Mouse (Mus musculus): ENCODE measurements around the gene Lgi4. TPM values are rescaled to one million over a fixed set of nuclear protein-coding genes. Genes with fewer than 3 reads are reported as not detected.

The Lgi4 gene
- polyA plus RNA-seq, 1 experiment from 2014 or later, result 1.0 TPM

DNA sequence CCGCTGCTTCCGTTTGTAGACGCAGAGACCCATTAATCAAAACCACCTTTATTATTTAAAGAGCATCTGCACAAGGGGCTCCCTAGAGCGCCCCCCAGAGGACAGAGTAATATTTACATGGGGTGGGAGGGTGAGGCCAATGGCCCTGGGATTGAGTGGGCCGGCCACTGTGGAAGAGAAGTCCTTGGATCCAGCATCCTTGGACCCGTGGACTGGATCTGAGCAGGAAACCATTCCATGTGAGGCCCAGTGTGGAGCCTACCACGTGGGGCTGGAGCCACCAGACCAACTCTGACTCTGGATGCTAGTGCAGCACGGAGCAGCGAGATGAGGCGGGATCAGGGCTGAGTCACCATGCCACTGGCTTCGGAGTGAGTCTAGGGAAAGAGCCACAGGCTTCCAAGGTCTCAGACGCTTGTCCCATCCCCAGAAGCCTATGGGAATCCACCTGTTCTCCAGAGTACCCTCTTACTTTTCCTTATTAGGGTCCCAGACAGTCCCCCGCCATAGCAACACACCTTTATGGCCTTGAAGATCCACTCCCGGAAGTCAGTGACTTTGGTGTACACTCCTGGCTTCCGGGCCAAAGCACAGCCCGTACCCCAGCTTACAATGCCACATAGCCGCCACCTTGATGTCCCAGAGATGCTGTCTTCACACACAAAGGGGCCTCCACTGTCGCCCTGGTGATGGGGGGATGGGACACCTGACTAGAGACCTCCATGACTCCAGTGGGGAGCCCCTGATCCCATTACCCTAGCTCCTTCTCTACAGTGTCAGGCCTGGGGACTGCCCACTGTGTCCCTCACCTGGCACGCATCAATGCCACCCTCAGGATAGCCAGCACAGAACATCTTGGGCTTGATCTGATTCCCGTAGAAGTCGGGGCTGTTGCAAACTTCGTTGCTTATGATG is 39.8 kb downstream of the Lgi4 start:
- Histone ChIP-seq H3K9ac (ENCODE audit: low read depth, low read length) (no peak overlapping the region), H3K4me3 (ENCODE audit: low read depth, low read length) (no peak overlapping the region), H3K27ac (ENCODE audit: low read depth, low read length) (no peak overlapping the region), H3K4me2 (replicated peaks; ENCODE audit: low read depth, low read length) (no peak overlapping the region), H3K9me3 (ENCODE audit: control insufficient read depth, low read length) (no peaks in the 10 kb centered on the region), H3K4me1 (replicated peaks; ENCODE audit: control insufficient read depth, insufficient read depth, low read length) (no peaks in the 10 kb centered on the region), H3K36me3 (ENCODE audit: control insufficient read depth, insufficient read depth, low read length) (no peaks in the 10 kb centered on the region), H3K27me3 (ENCODE audit: control insufficient read depth, insufficient read depth, low read length) (no peaks in the 10 kb centered on the region)
- 77% methylated on average over 22 of the region's 22 CpGs for WGBS
- DNase-seq (ENCODE audit: low spot score), result no peak
- ATAC-seq (ENCODE audit: low FRiP score), result no peak

DNA sequence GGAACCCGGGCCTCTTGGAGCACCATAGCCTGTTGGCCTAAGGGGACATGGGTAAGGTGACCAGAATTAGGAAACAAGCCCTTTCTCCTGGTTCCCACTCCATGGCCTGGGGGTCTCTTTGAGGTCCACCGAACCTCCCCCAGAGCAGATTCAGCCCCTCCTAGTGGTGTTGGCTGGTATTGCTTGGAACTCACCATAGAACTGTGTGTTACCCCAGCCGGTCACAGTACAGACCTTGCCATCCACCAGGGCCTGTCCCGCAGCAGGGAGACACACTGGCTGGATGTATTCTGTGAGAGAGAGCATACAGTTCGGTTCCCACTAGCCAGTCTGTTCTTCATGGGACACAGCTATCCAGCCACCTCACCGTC is 40.5 kb downstream of the Lgi4 start:
- DNase-seq (ENCODE audit: low spot score), result no peak
- H3K27ac ChIP-seq (ENCODE audit: low read depth, low read length), result no peak overlapping the region
- 82% methylated on average over 6 of the region's 6 CpGs for WGBS
- no peak overlapping the region for H3K9ac ChIP-seq (ENCODE audit: low read depth, low read length)
- H3K4me3 ChIP-seq (ENCODE audit: low read depth, low read length), result no peak overlapping the region
- no peaks in the 10 kb centered on the region for H3K36me3 ChIP-seq (ENCODE audit: control insufficient read depth, insufficient read depth, low read length)
- ATAC-seq (ENCODE audit: low FRiP score), result no peak
- no peak overlapping the region for H3K4me2 ChIP-seq (replicated peaks; ENCODE audit: low read depth, low read length)
- no peaks in the 10 kb centered on the region for H3K27me3 ChIP-seq (ENCODE audit: control insufficient read depth, insufficient read depth, low read length)
- H3K4me1 ChIP-seq (replicated peaks; ENCODE audit: control insufficient read depth, insufficient read depth, low read length), result no peaks in the 10 kb centered on the region
- no peaks in the 10 kb centered on the region for H3K9me3 ChIP-seq (ENCODE audit: control insufficient read depth, low read length)

DNA sequence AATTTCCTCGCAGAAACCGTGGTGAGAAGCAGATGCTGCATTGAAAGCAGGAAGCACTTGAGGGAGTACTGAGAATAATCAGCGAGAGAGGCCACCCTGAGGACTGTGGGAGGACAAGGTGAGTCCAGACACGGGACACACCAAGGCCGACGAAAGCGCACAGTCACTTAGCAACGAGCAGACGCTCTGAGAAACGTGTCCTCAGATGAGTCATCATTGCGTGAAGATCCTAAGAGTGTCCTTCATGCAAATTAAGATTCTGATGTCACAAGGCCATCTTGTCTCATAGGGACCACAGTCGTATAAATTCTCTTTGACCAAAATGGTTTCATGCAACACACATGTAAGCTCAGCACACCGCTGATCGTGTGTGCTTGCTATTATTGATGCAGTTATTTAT is 41.6 kb downstream of the Lgi4 start:
- Histone ChIP-seq H3K27me3 (ENCODE audit: control insufficient read depth, insufficient read depth, low read length) (no peaks in the 10 kb centered on the region), H3K36me3 (ENCODE audit: control insufficient read depth, insufficient read depth, low read length) (no peaks in the 10 kb centered on the region), H3K9me3 (ENCODE audit: control insufficient read depth, low read length) (no peaks in the 10 kb centered on the region), H3K9ac (ENCODE audit: low read depth, low read length) (no peak overlapping the region), H3K4me3 (ENCODE audit: low read depth, low read length) (no peak overlapping the region), H3K4me2 (replicated peaks; ENCODE audit: low read depth, low read length) (no peak overlapping the region), H3K4me1 (replicated peaks; ENCODE audit: control insufficient read depth, insufficient read depth, low read length) (no peaks in the 10 kb centered on the region), H3K27ac (ENCODE audit: low read depth, low read length) (no peak overlapping the region)
- no peak for ATAC-seq (ENCODE audit: low FRiP score)
- 86% methylated on average over 14 of the region's 14 CpGs for WGBS
- no peak for DNase-seq (ENCODE audit: low spot score)

DNA sequence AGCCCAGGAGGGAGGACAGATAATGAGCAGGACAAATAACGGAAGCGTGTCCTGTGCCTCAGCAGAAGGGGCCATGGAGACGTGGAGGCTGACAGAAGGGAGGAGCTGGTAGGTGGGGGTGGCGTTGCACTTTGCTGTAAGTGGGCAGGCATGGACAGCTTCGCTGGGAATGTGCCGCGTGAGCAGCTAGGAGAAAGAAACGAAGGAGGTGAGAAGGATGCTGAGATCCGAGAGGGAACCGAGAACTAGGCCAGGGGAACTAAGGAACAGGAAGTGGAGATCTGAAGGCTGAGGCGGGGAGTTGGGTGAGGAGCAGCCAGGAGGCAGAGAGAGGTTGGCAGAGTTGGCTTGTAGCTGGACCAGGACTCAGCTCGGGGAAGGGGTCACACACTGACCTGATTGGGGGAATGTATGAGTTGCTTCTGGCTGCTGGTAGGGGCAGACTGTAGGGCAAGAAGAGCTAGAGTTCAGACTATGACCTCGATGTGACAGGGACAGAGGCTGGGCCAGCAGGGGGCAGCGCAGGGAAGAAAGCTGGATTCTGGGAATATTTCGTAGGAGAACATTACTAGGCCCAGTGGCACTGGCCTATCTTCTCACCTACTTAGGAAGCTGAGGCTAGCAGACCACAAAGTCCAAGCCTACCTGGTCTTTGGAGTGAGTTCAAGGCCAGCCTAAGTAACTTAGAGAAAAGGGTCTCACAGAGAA is 46.1 kb downstream of the Lgi4 start:
- Histone ChIP-seq H3K36me3 (ENCODE audit: control insufficient read depth, insufficient read depth, low read length) (no peaks in the 10 kb centered on the region), H3K4me1 (replicated peaks; ENCODE audit: control insufficient read depth, insufficient read depth, low read length) (no peaks in the 10 kb centered on the region), H3K4me3 (ENCODE audit: low read depth, low read length) (no peak overlapping the region), H3K9ac (ENCODE audit: low read depth, low read length) (no peak overlapping the region), H3K27ac (ENCODE audit: low read depth, low read length) (no peak overlapping the region), H3K9me3 (ENCODE audit: control insufficient read depth, low read length) (no peaks in the 10 kb centered on the region), H3K27me3 (ENCODE audit: control insufficient read depth, insufficient read depth, low read length) (no peaks in the 10 kb centered on the region), H3K4me2 (replicated peaks; ENCODE audit: low read depth, low read length) (no peak overlapping the region)
- WGBS, result 63% methylated on average over 15 of the region's 15 CpGs
- peak; percentile 61 for DNase-seq (ENCODE audit: low spot score)
- ATAC-seq (ENCODE audit: low FRiP score), result no peak

DNA sequence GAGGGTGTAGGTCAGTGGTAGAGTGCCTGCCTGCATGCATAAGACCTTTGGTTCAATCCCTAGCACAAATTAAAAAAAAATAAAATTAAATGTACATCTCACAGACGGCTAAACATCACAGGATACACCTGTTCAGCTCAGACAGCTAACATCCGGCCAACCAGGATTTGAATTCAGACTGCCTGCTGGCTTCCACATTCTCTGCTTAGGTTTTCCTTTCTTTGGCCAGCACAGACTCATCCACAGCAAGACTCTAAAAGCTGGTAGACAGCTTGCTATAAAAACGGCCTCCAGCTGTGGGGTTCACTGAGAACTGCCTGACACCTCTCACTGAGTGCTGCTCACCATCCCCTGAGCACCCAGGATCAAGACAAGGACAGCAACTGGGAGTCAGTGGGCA is 47.0 kb downstream of the Lgi4 start:
- 58% methylated on average over 3 of the region's 3 CpGs for WGBS
- no peaks in the 10 kb centered on the region for H3K9me3 ChIP-seq (ENCODE audit: control insufficient read depth, low read length)
- no peaks in the 10 kb centered on the region for H3K4me1 ChIP-seq (replicated peaks; ENCODE audit: control insufficient read depth, insufficient read depth, low read length)
- H3K4me2 ChIP-seq (replicated peaks; ENCODE audit: low read depth, low read length), result no peak overlapping the region
- no peak overlapping the region for H3K27ac ChIP-seq (ENCODE audit: low read depth, low read length)
- H3K9ac ChIP-seq (ENCODE audit: low read depth, low read length), result no peak overlapping the region
- ATAC-seq (ENCODE audit: low FRiP score), result no peak
- H3K27me3 ChIP-seq (ENCODE audit: control insufficient read depth, insufficient read depth, low read length), result no peaks in the 10 kb centered on the region
- H3K4me3 ChIP-seq (ENCODE audit: low read depth, low read length), result no peak overlapping the region
- no peaks in the 10 kb centered on the region for H3K36me3 ChIP-seq (ENCODE audit: control insufficient read depth, insufficient read depth, low read length)
- DNase-seq (ENCODE audit: low spot score), result no peak

DNA sequence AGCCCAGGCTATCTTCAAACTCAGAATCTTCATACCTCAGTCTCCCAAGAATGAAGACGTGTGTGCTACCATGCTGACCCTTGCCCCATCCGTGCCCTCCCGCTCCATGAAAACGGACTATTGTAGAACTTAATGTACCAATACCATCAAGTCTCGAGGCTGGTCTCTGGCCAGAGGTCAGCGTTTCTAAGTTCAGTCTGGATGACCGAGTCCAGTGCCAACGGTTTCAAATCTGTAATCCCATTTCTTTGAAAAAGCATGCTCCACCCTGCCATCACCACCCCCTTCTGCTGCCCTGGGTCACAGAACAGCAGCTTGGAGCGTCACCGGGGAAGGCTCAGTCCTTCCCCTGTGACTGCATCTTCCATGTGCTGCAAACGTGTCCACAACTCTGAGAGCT is 48.6 kb downstream of the Lgi4 start:
- no peaks in the 10 kb centered on the region for H3K27me3 ChIP-seq (ENCODE audit: control insufficient read depth, insufficient read depth, low read length)
- no peak overlapping the region for H3K4me3 ChIP-seq (ENCODE audit: low read depth, low read length)
- H3K36me3 ChIP-seq (ENCODE audit: control insufficient read depth, insufficient read depth, low read length), result no peaks in the 10 kb centered on the region
- WGBS, result 89% methylated on average over 11 of the region's 11 CpGs
- no peaks in the 10 kb centered on the region for H3K4me1 ChIP-seq (replicated peaks; ENCODE audit: control insufficient read depth, insufficient read depth, low read length)
- no peak overlapping the region for H3K27ac ChIP-seq (ENCODE audit: low read depth, low read length)
- ATAC-seq (ENCODE audit: low FRiP score) (no peak), DNase-seq (ENCODE audit: low spot score) (no peak)
- no peaks in the 10 kb centered on the region for H3K9me3 ChIP-seq (ENCODE audit: control insufficient read depth, low read length)
- no peak overlapping the region for H3K9ac ChIP-seq (ENCODE audit: low read depth, low read length)
- H3K4me2 ChIP-seq (replicated peaks; ENCODE audit: low read depth, low read length), result no peak overlapping the region

DNA sequence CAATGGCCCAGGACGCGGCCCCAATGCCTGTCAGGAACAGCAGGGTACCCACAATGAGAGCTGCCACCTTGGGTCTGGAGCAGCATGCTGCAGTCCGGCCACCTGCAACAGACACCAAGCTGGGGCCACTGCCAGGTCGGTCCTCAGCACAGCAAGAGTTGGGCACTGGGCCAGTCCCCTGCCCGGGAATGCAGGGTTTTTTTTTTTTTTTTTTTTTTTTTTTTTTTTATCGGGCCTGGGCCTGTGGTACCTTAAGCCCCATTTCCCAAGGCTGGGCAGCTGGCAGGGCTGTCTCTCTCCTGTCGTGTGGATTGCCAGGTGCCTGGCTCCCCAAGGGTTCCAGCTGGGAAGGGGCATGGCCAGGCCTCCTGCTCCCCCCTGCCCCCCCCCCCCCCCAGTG is 49.9 kb downstream of the Lgi4 start:
- H3K4me3 ChIP-seq (ENCODE audit: low read depth, low read length), result no peak overlapping the region
- 56% methylated on average over 7 of the region's 7 CpGs for WGBS
- no peaks in the 10 kb centered on the region for H3K4me1 ChIP-seq (replicated peaks; ENCODE audit: control insufficient read depth, insufficient read depth, low read length)
- ATAC-seq (ENCODE audit: low FRiP score), result no peak
- no peak overlapping the region for H3K9ac ChIP-seq (ENCODE audit: low read depth, low read length)
- H3K36me3 ChIP-seq (ENCODE audit: control insufficient read depth, insufficient read depth, low read length), result no peaks in the 10 kb centered on the region
- H3K27me3 ChIP-seq (ENCODE audit: control insufficient read depth, insufficient read depth, low read length), result no peaks in the 10 kb centered on the region
- H3K4me2 ChIP-seq (replicated peaks; ENCODE audit: low read depth, low read length), result no peak overlapping the region
- no peak overlapping the region for H3K27ac ChIP-seq (ENCODE audit: low read depth, low read length)
- no peaks in the 10 kb centered on the region for H3K9me3 ChIP-seq (ENCODE audit: control insufficient read depth, low read length)
- no peak for DNase-seq (ENCODE audit: low spot score)

DNA sequence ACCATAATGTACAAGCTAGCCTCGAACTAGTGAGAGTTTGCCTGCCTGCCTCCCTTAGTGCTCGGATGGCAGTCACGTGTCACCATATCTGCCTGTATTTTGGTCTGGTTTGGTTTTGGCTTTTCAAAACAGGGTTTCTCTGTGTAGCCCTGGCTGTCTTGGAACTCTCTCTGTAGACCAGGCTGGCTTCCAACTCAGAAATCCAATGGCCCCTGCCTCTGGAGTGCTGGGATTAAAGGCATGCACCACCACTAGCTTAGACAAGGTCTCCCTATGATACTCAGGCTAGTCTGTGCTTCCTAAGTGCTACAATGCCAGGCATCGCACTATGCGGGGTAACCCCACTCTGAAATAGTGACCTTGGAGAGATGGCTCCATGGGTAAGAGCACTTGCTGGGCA is 50.7 kb downstream of the Lgi4 start:
- no peak overlapping the region for H3K9ac ChIP-seq (ENCODE audit: low read depth, low read length)
- no peak overlapping the region for H3K27ac ChIP-seq (ENCODE audit: low read depth, low read length)
- H3K36me3 ChIP-seq (ENCODE audit: control insufficient read depth, insufficient read depth, low read length), result no peaks in the 10 kb centered on the region
- ATAC-seq (ENCODE audit: low FRiP score) (no peak), DNase-seq (ENCODE audit: low spot score) (no peak)
- no peaks in the 10 kb centered on the region for H3K27me3 ChIP-seq (ENCODE audit: control insufficient read depth, insufficient read depth, low read length)
- H3K9me3 ChIP-seq (ENCODE audit: control insufficient read depth, low read length), result no peaks in the 10 kb centered on the region
- no peak overlapping the region for H3K4me3 ChIP-seq (ENCODE audit: low read depth, low read length)
- H3K4me1 ChIP-seq (replicated peaks; ENCODE audit: control insufficient read depth, insufficient read depth, low read length), result no peaks in the 10 kb centered on the region
- no peak overlapping the region for H3K4me2 ChIP-seq (replicated peaks; ENCODE audit: low read depth, low read length)
- WGBS, result 83% methylated on average over 5 of the region's 5 CpGs

Data from hindbrain, embryonic 11.5 days (tissue).